Mouse (Mus musculus) heart, embryonic 11.5 days (tissue): ENCODE results near the gene Ckmt2. TPM values are rescaled to one million over a fixed set of nuclear protein-coding genes. Genes with fewer than 3 reads are reported as not detected.

Source experiments
- ATAC-seq: fragments of 200-750 bp; cut with Nextera tagmentation; replicated peaks from 2 replicates; pipeline ENCODE4 v1.8.0; 2017; ENCODE audit warnings: moderate library complexity; ENCODE audit not compliant: insufficient number of reproducible peaks, low FRiP score, low TSS enrichment
- H3K27ac ChIP-seq: fragments of 300-500 bp; sonication (generic); 2 replicates; pipeline ENCODE4 v1.5.1; 2014; ENCODE audit warnings: mild to moderate bottlenecking, low read depth, low read length
- H3K27me3 ChIP-seq: fragments of 300-500 bp; sonication (generic); 2 replicates; pipeline ENCODE4 v1.6.1; 2014; ENCODE audit warnings: mild to moderate bottlenecking, low read length, mixed read lengths; ENCODE audit not compliant: control insufficient read depth, insufficient read depth
- H3K36me3 ChIP-seq: fragments of 300-500 bp; sonication (generic); 2 replicates; pipeline ENCODE4 v1.6.1; 2014; ENCODE audit warnings: mild to moderate bottlenecking, low read length, moderate library complexity, mixed read lengths; ENCODE audit not compliant: control insufficient read depth, insufficient read depth
- H3K4me1 ChIP-seq: fragments of 300-500 bp; sonication (generic); 2 replicates; pipeline ENCODE4 v1.6.1; 2014; ENCODE audit warnings: low read length; ENCODE audit not compliant: control insufficient read depth, insufficient read depth
- H3K4me2 ChIP-seq: fragments of 300-500 bp; sonication (generic); 2 replicates; pipeline ENCODE4 v1.6.1; 2014; ENCODE audit warnings: mild to moderate bottlenecking, moderate library complexity
- H3K4me3 ChIP-seq: fragments of 300-500 bp; sonication (generic); 2 replicates; pipeline ENCODE4 v1.5.1; 2014; ENCODE audit warnings: low read depth, low read length
- H3K9ac ChIP-seq: fragments of 300-500 bp; sonication (generic); 2 replicates; pipeline ENCODE4 v1.6.1; 2014; ENCODE audit warnings: mild to moderate bottlenecking, low read depth, low read length, moderate library complexity
- H3K9me3 ChIP-seq: fragments of 300-500 bp; sonication (generic); replicated peaks from 2 replicates; pipeline ENCODE4 v1.6.1; 2016; ENCODE audit warnings: low read length; ENCODE audit not compliant: control insufficient read depth
- WGBS: fragments of 180-500 bp; shearing (Covaris S2); extraction: QIAGEN DNeasy Blood & Tissue Kit; methylation state at CpG from one replicate; pipeline ENCODE4 v1.1.7; 2014; ENCODE audit not compliant: insufficient replicate concordance; 5-methylcytosine and 5-hydroxymethylcytosine counted together
- polyA plus RNA-seq: library from polyadenylated mRNA; unstranded; fragments of >200 nt; fragmentation: Nextera tagmentation; extraction: Ambion mirVana; gene quantifications from 2 replicates; pipeline ENCODE4 v1.2.1, GENCODE M21; 2014

The Ckmt2 gene
- polyA plus RNA-seq: 9.4 and 9.9 TPM in 2 replicates

DNA sequence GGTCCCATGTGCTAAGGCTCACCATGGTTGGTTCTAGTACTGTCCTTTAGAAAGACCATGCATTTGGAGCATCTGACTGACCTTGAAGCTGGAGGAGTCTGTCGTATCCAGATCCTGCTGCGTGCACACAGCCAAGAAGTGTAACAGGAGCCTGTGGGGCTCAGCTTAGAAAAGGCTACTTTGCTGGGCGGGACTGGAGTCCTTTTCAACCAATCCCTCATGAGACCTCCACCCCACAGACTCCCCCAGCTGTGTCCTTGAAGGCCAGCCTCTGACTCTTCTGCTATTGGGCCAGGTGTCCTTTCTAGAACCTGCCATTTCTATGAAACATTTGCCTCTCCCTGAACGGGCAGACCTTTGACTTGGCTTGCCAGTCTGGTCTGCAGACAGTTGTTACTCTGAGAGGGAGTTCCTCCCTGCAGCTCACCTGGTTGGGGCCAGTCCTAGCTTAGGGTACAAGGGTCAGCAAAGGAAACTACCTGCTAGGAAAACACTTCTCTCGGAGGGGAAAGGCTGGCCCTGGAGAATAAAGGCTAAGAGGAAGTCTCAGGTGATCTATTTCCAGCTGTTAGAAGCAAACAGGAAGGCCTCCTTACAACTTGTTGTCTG, at the start of gene Ckmt2:
TSS of gene Ckmt2 (minus strand) at position 145 of the 609 bp plus-strand sequence.
- Histone ChIP-seq H3K27ac (peak within 1 kb of the TSS; percentile 86), H3K9me3 (no peaks in the 10 kb centered on the region), H3K36me3 (no peaks in the 10 kb centered on the region), H3K9ac (no peak within 1 kb of the TSS), H3K4me3 (no peak within 1 kb of the TSS), H3K27me3 (no peaks in the 10 kb centered on the region), H3K4me2 (peak within 1 kb of the TSS; percentile 9; the same call in 1 of the 2 replicates), H3K4me1 (peaks cover 27% of the 10 kb centered on the region)
- 59% methylated on average over 5 of the region's 5 CpGs for WGBS
- no peak for ATAC-seq

DNA sequence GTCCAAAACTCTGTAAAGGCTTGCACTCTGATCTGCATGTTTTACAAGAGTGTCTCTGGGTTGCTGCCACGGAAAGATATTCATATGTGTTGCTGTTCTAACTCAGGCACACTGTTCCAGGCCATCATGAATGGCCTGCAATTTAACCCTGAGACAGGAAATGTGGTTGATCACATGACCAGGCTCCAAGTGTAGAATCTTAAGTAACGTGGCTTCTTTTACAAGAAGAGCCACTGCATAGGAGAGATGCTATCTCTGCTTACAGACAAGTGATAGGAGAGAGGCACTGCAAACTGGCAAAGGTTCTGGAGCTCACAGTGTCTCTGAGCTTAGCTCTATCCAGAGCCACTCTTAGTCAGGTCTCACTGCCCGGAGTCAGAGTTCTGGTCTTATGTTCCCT, 44.3 kb upstream of the Ckmt2 start:
- ATAC-seq: no peak
- Histone ChIP-seq H3K9me3 (no peaks in the 10 kb centered on the region), H3K9ac (no peak overlapping the region), H3K27ac (no peak overlapping the region), H3K4me1 (no peaks in the 10 kb centered on the region), H3K36me3 (no peaks in the 10 kb centered on the region), H3K4me3 (no peak overlapping the region), H3K27me3 (no peaks in the 10 kb centered on the region), H3K4me2 (no peak overlapping the region)
- 58% methylated on average over 3 of the region's 3 CpGs for WGBS

DNA sequence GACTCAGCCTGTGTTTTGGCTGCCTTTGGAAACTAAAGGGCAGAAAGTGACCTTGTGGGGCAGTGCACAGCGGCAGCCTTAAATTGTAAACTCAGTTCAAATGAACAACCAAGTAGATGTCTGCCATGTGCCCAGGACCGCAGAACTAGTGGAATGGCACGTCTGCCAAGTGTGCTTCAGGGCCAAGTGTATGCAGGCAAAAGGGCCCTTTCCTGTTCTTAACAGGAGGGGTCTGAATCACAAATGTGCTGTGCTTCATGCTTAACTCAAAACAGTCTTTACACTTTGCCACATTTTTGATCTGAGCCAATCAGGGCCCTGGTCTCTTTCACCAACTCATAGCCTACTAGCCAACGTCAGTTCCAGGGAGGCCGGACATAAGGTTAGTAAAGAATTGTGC, 42.1 kb upstream of the Ckmt2 start:
- Histone ChIP-seq H3K27me3 (no peaks in the 10 kb centered on the region), H3K36me3 (no peaks in the 10 kb centered on the region), H3K27ac (no peak overlapping the region), H3K4me1 (no peaks in the 10 kb centered on the region), H3K9me3 (no peaks in the 10 kb centered on the region), H3K9ac (no peak overlapping the region), H3K4me2 (no peak overlapping the region), H3K4me3 (no peak overlapping the region)
- WGBS: 83% methylated on average over 5 of the region's 5 CpGs
- no peak for ATAC-seq

DNA sequence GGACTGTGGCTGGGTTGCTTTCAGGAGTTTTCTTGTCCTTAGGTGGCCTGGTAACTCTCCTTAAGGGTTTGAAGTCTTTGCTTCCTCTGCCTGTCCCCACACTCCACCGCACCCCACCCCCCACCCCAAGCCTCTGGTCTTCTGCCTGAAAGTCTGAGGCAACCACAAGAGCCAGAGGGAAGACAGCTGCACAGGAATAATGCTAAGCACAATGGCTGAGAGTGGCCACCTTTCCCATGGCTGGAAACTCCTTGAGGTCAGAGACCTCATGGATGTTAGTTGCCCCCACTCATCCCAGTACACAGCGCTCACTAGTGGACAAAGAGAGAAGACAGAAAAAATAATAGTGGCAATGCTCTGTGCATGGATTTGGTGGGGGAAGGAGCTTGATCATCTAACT, 41.1 kb upstream of the Ckmt2 start:
- H3K4me1 ChIP-seq: no peaks in the 10 kb centered on the region
- no peak overlapping the region for H3K4me2 ChIP-seq
- no peak overlapping the region for H3K27ac ChIP-seq
- no peak for ATAC-seq
- H3K9ac ChIP-seq: no peak overlapping the region
- 90% methylated on average over 2 of the region's 2 CpGs for WGBS
- H3K27me3 ChIP-seq: no peaks in the 10 kb centered on the region
- H3K36me3 ChIP-seq: no peaks in the 10 kb centered on the region
- no peaks in the 10 kb centered on the region for H3K9me3 ChIP-seq
- no peak overlapping the region for H3K4me3 ChIP-seq

DNA sequence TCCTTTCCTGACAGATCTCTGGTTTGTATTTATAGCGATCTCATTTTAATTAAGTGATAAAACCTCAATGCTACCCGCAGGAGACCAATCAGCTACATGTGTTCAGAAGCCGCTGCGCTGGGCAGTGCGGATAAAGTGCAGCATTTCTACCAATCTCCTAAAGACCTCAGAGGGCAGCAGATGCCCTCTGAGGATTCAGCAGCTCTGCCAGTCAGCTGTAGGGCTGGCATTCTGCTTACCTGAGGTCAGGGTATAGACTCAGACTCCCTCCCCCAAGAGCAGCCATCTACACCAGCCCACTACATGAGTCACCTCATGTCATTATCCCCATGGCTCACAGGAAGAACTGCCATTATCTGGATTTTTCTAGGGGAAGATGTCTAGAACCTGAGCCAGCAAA, 39.6 kb upstream of the Ckmt2 start:
- Histone ChIP-seq H3K4me2 (no peak overlapping the region), H3K9ac (no peak overlapping the region), H3K4me1 (peaks cover 1% of the 10 kb centered on the region), H3K27me3 (no peaks in the 10 kb centered on the region), H3K9me3 (no peaks in the 10 kb centered on the region), H3K27ac (no peak overlapping the region), H3K4me3 (no peak overlapping the region), H3K36me3 (no peaks in the 10 kb centered on the region)
- no peak for ATAC-seq
- WGBS: 84% methylated on average over 5 of the region's 5 CpGs

DNA sequence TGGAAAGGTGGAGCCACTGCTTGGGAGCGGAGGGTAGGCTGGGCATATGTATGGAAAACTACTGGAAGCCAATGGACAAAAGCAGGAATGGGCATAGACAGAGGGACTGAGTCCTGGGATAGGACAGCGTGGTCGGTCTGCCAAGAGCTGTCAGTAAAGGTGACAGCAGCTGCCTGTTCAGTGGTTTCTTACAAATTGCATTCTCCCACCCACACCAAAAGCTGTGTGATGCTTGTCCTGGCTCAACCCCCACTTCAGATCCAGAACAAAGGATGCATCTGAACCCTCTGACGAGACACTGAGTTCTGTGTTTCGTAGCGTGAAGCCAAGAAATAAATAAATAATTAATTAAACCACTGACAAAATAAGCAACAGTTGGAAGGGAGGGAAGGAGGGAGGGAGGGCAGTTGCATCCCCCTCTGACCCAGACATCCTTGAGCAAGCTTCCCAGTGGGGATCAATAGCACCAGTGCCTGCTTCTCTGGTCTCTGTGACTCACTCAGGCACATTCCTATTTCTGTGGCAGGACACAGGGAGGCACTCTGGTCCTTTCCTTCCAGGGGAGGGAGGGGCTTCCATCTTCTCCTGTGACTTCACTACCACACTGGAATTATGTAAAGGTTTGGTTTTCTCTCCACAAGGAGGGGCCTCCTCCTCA, 39.0 kb upstream of the Ckmt2 start:
- H3K4me1 ChIP-seq: peaks cover 7% of the 10 kb centered on the region
- no peak overlapping the region for H3K27ac ChIP-seq
- WGBS: 83% methylated on average over 6 of the region's 6 CpGs
- ATAC-seq: 0 out of 2 replicates have a peak, but pooled peaks have one; percentile 39
- H3K4me3 ChIP-seq: no peak overlapping the region
- H3K9me3 ChIP-seq: no peaks in the 10 kb centered on the region
- H3K9ac ChIP-seq: no peak overlapping the region
- no peak overlapping the region for H3K4me2 ChIP-seq
- no peaks in the 10 kb centered on the region for H3K27me3 ChIP-seq
- H3K36me3 ChIP-seq: no peaks in the 10 kb centered on the region

DNA sequence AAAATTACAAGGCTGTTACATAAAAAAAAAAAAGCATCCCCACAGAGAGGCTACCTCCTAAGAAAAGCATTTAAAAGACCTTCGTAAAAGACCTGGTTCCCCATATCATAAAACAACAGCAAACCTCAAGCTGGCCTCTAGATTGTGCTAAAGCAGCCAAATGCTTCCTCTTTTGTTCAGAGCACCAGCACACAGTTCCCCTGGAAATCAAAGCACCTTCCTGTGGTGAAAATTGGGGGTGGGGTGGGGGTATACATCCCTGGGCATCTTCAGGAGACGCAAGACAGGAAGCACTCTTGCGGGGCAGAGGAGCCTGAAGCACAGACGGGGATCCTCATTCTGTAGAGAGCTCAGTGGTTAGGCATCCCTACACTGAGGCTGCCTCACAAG, 38.5 kb upstream of the Ckmt2 start:
- no peak for ATAC-seq
- 48% methylated on average over 4 of the region's 4 CpGs for WGBS
- H3K36me3 ChIP-seq: no peaks in the 10 kb centered on the region
- H3K4me3 ChIP-seq: no peak overlapping the region
- no peaks in the 10 kb centered on the region for H3K27me3 ChIP-seq
- no peak overlapping the region for H3K9ac ChIP-seq
- H3K4me2 ChIP-seq: no peak overlapping the region
- no peaks in the 10 kb centered on the region for H3K9me3 ChIP-seq
- H3K27ac ChIP-seq: no peak overlapping the region
- H3K4me1 ChIP-seq: peaks cover 7% of the 10 kb centered on the region

DNA sequence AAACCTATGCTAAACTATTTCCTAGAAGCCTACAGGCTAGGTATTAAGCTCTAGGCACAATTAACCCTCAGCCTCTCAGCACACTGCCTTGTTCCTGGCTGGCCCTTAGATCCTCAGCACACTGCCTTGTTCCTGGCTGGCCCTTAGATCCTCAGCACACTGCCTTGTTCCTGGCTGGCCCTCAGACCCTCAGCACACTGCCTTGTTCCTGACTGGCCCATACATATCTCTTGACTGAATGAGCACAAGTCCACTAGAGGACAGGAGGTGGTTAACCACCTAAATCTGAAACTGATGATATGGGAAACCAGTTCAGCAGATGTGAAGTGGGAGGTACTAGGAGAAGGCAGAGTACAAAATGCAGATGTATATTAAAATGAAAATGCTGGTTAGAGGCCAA, 35.0 kb upstream of the Ckmt2 start:
- Histone ChIP-seq H3K4me1 (peaks cover 7% of the 10 kb centered on the region), H3K27me3 (no peaks in the 10 kb centered on the region), H3K27ac (peak overlapping the region; percentile 75), H3K4me2 (no peak overlapping the region), H3K36me3 (no peaks in the 10 kb centered on the region), H3K4me3 (no peak overlapping the region), H3K9me3 (no peaks in the 10 kb centered on the region), H3K9ac (no peak overlapping the region)
- ATAC-seq: no peak

DNA sequence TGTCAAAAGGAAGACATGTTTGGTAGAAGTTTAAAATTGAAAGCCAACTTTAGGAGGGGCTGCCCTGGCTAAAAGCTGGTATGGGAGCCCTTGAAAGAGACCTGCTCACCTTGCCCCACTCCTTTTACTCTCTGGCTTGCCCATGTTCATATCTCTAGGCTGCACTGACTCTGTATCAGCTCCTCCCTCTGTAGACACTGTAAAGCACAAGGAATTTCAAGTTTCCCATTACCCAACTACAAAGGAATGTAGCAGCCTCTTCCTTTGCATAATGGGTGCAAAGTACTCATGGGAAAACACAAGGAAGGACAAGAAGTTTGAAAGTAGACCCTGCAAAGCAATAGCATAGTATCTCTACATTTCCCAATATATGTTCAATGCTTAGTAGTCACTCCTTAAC, 34.5 kb upstream of the Ckmt2 start:
- Histone ChIP-seq H3K27me3 (no peaks in the 10 kb centered on the region), H3K36me3 (no peaks in the 10 kb centered on the region), H3K4me2 (no peak overlapping the region), H3K27ac (peak overlapping the region; percentile 75), H3K9ac (no peak overlapping the region), H3K4me3 (no peak overlapping the region), H3K9me3 (no peaks in the 10 kb centered on the region), H3K4me1 (peaks cover 7% of the 10 kb centered on the region)
- no peak; the same call in 1 of the 2 replicates for ATAC-seq
